Mouse (Mus musculus) hindbrain, embryonic 14.5 days (tissue): ENCODE measurements around the gene Arrdc5. TPM values are rescaled to one million over a fixed set of nuclear protein-coding genes. Genes with fewer than 3 reads are reported as not detected.
"Not testable (repeated sequence)": the region's sequence is repeated elsewhere in the genome, so short reads cannot be mapped to it uniquely, and the experiment has no call there.

ENCODE experiments used
- ATAC-seq: fragments of 200-750 bp; cut with Nextera tagmentation; 2 replicates; pipeline ENCODE4 v1.8.0; 2017; ENCODE audit warnings: moderate number of reproducible peaks, mild to moderate bottlenecking, moderate TSS enrichment, moderate library complexity; ENCODE audit not compliant: low FRiP score
- DNase-seq: peaks from one replicate; pipeline ENCODE4 v3.0.0-alpha.2; 2015; ENCODE audit warnings: low spot score
- H3K27ac ChIP-seq: fragments of 300-500 bp; sonication (generic); 2 replicates; pipeline ENCODE4 v1.5.1; 2014; ENCODE audit warnings: mild to moderate bottlenecking, moderate library complexity
- H3K27me3 ChIP-seq: fragments of 300-500 bp; sonication (generic); 2 replicates; pipeline ENCODE4 v1.6.1; 2014; ENCODE audit warnings: mild to moderate bottlenecking, low read length, mixed read lengths; ENCODE audit not compliant: control insufficient read depth, insufficient read depth
- H3K36me3 ChIP-seq: fragments of 300-500 bp; sonication (generic); replicated peaks from 2 replicates; pipeline ENCODE4 v1.6.1; 2014; ENCODE audit not compliant: control insufficient read depth, insufficient read depth
- H3K4me1 ChIP-seq: fragments of 300-500 bp; sonication (generic); replicated peaks from 2 replicates; pipeline ENCODE4 v1.6.1; 2014; ENCODE audit warnings: antibody characterized with exemption, low read length, mixed read lengths; ENCODE audit not compliant: control insufficient read depth, insufficient read depth
- H3K4me2 ChIP-seq: fragments of 300-500 bp; sonication (generic); replicated peaks from 2 replicates; pipeline ENCODE4 v1.6.1; 2014; ENCODE audit warnings: mild to moderate bottlenecking, moderate library complexity
- H3K4me3 ChIP-seq: fragments of 300-500 bp; sonication (generic); replicated peaks from 2 replicates; pipeline ENCODE4 v1.5.1; 2014; ENCODE audit warnings: mild to moderate bottlenecking, low read length
- H3K9ac ChIP-seq: fragments of 300-500 bp; sonication (generic); 2 replicates; pipeline ENCODE4 v1.6.1; 2014
- H3K9me3 ChIP-seq: fragments of 300-500 bp; sonication (generic); 2 replicates; pipeline ENCODE4 v1.6.1; 2016; ENCODE audit warnings: low read length; ENCODE audit not compliant: control insufficient read depth
- WGBS: fragments of 180-500 bp; shearing (Covaris S2); extraction: QIAGEN DNeasy Blood & Tissue Kit; methylation state at CpG from one replicate; pipeline ENCODE4 v1.1.7; 2014; 5-methylcytosine and 5-hydroxymethylcytosine counted together
- polyA plus RNA-seq: library from polyadenylated mRNA; unstranded; fragments of >200 nt; fragmentation: Nextera tagmentation; extraction: Ambion mirVana; gene quantifications from 2 replicates; pipeline ENCODE4 v1.2.1, GENCODE M21; 2014

Arrdc5 gene
- polyA plus RNA-seq, 1 experiment from 2014 or later = not detected

DNA sequence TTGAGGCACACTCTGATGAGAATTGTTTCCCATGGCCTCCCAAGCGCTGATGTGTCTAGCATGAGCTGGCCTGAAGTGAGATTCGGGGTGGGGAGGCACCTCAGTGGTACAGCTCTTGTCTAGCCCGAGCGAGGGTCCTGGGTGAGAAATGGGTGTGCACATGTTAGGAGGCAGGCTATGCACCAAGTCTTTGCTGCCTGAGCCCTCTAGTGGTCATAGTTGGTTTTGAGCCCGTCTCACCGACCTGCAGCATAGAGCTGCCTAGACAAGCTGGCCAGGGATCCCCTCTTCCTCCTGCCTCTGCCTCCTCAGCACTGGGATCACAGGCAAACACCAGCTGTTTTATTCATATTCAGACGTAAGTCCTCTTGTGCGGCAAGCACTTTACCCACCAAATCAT is 36.1 kb downstream of the Arrdc5 start:
- Histone ChIP-seq H3K36me3 (peaks cover 53% of the 10 kb centered on the region), H3K4me1 (peaks cover 17% of the 10 kb centered on the region), H3K27ac (no peak overlapping the region), H3K4me3 (no peak overlapping the region), H3K9me3 (no peaks in the 10 kb centered on the region), H3K27me3 (no peaks in the 10 kb centered on the region), H3K9ac (no peak overlapping the region), H3K4me2 (no peak overlapping the region)
- ATAC-seq (peak; percentile 74), DNase-seq (peak; percentile 82)
- 17% methylated on average over 8 of the region's 8 CpGs for WGBS

DNA sequence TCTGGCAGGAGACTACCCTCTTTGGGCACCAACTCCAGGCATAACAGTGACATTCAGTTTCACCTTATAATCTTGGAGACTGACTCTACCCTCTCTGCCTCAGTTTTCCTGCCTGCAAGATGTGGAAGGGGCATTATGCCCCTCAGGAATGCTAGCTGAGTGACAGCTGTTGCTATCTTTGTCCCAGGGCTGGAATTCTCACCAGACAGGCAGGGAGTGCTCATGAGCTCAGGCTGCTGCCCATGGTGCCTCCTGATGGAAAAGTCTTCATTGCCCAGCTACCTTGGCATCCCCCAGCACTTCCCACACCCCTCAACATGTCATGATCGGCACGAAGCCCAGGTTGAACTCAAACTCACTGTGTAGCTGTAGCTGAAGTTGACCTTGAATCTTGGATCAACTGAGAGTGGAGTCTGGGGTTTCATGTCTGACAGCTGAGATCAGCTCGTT is 37.4 kb downstream of the Arrdc5 start:
- no peak overlapping the region for H3K27ac ChIP-seq
- peaks cover 66% of the 10 kb centered on the region for H3K36me3 ChIP-seq
- WGBS = 84% methylated on average over 3 of the region's 3 CpGs
- no peak overlapping the region for H3K4me2 ChIP-seq
- ATAC-seq (no peak), DNase-seq (no peak)
- no peaks in the 10 kb centered on the region for H3K9me3 ChIP-seq
- no peaks in the 10 kb centered on the region for H3K27me3 ChIP-seq
- peaks cover 30% of the 10 kb centered on the region for H3K4me1 ChIP-seq
- no peak overlapping the region for H3K4me3 ChIP-seq
- no peak overlapping the region for H3K9ac ChIP-seq

DNA sequence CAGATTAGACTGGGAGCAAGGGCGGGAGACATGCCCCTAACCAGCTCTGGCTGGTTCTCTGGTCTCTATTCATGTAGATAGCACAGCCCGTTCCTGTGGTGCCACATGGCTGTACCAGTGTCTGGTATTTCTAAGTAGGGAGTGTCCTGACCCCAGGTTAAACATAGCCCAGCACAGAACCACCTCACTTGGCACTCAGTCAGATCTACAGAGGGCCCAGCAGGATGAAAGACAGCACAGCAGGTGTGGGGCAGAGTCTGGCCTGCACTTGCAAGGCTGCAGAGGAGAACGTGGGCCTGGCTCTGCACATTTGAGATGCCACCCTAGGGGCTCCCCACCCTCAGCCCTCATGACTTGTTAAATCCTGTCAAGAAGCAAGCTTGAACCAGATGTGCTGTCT is 38.9 kb downstream of the Arrdc5 start:
- ATAC-seq (no peak), DNase-seq (no peak)
- H3K4me2 ChIP-seq = no peak overlapping the region
- no peaks in the 10 kb centered on the region for H3K9me3 ChIP-seq
- no peaks in the 10 kb centered on the region for H3K27me3 ChIP-seq
- H3K9ac ChIP-seq = no peak overlapping the region
- H3K36me3 ChIP-seq = peaks cover 66% of the 10 kb centered on the region
- H3K27ac ChIP-seq = no peak overlapping the region
- H3K4me1 ChIP-seq = peaks cover 33% of the 10 kb centered on the region
- H3K4me3 ChIP-seq = no peak overlapping the region
- 83% methylated on average over 3 of the region's 3 CpGs for WGBS

DNA sequence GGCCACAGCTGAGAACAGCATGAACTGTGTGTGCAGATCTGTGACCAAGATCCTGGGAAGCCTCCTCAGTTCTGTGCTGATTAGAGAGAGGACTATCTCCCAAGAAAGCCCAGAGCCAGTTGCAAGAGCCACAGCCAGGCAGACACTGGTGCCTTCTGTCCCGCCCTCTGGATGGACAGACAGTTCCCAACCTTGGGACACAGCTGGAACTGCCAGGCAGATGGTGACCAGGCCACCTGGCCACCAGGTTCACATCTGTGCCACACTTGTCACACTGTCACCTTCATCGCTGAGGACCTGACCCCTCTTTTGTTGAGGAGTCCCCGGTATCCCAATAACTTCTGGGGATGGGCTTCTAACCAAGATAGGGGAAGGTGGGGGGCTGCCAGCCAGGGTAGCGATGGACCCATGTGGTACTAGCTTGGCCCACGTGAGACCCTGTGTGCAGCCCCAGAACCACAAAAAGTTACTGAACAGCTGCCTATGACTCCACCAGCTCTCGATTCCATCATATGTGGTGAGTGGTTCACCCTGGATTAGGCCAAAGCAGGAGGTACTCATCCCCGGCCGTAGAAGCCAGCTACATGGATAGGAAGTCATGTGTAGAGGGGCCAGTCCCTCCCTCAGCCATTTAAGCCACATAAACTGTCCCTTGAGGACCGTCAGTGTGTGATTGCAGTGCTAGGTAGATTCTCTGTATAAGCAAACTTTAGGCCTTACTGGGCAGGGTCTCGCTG is 40.6 kb downstream of the Arrdc5 start:
- Histone ChIP-seq H3K27ac (no peak overlapping the region), H3K27me3 (no peaks in the 10 kb centered on the region), H3K9me3 (no peaks in the 10 kb centered on the region), H3K4me3 (no peak overlapping the region), H3K36me3 (peaks cover 55% of the 10 kb centered on the region), H3K4me2 (peak overlapping the region; percentile 21; the same call in 1 of the 2 replicates), H3K4me1 (peaks cover 33% of the 10 kb centered on the region), H3K9ac (0 out of 2 replicates have a peak overlapping the region, but pooled peaks have one; percentile 36)
- no peak for ATAC-seq
- 91% methylated on average over 10 of the region's 10 CpGs for WGBS
- DNase-seq = no peak

DNA sequence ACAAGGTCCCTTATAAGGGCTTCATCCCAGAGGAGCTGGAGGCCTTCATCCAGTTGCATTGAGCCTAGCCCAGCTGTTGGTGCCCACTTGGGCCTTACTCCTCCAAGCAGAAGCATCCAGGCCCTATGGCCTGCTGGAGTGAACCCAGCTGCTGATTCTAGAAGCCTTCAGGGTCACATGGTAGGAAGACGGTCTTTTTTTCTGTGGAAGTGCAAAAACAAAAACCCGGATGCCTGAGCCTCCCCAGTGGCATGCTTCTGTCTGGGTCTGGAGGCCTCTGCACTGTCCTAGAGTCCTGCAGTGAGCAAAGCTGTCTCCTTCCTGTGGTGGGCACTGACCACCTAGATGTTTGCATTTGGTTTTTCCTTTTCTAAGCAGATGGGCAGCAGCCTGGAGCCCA is 41.3 kb downstream of the Arrdc5 start:
- not testable (repeated sequence) for H3K4me3 ChIP-seq, H3K27ac ChIP-seq, ATAC-seq, H3K27me3 ChIP-seq, H3K9ac ChIP-seq, H3K9me3 ChIP-seq, DNase-seq
- 73% methylated on average over 2 of the region's 2 CpGs for WGBS
- peaks cover 33% of the 10 kb centered on the region for H3K4me1 ChIP-seq
- H3K36me3 ChIP-seq = peaks cover 54% of the 10 kb centered on the region
- peak overlapping the region; percentile 21 for H3K4me2 ChIP-seq

DNA sequence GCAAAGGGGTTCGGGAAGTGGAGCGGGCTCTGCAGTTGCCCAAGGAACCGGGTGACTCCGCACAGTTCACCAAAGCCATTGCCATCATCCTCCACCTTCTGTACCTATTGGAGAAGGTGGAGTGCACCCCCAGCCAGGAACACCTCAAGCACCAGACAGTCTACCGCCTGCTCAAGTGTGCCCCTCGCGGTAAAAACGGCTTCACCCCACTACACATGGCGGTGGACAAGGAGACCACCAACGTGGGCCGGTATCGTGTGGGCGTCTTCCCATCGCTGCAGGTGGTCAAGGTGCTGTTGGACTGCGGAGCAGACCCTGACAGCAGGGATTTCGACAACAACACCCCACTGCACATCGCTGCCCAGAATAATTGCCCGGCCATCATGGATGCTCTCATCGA is 41.8 kb downstream of the Arrdc5 start:
- WGBS = 93% methylated on average over 19 of the region's 19 CpGs
- not testable (repeated sequence) for H3K4me3 ChIP-seq, H3K9me3 ChIP-seq, DNase-seq, H3K9ac ChIP-seq, H3K27ac ChIP-seq, ATAC-seq, H3K27me3 ChIP-seq
- H3K36me3 ChIP-seq = peaks cover 54% of the 10 kb centered on the region
- peak overlapping the region; percentile 96 for H3K4me2 ChIP-seq
- H3K4me1 ChIP-seq = peaks cover 33% of the 10 kb centered on the region

DNA sequence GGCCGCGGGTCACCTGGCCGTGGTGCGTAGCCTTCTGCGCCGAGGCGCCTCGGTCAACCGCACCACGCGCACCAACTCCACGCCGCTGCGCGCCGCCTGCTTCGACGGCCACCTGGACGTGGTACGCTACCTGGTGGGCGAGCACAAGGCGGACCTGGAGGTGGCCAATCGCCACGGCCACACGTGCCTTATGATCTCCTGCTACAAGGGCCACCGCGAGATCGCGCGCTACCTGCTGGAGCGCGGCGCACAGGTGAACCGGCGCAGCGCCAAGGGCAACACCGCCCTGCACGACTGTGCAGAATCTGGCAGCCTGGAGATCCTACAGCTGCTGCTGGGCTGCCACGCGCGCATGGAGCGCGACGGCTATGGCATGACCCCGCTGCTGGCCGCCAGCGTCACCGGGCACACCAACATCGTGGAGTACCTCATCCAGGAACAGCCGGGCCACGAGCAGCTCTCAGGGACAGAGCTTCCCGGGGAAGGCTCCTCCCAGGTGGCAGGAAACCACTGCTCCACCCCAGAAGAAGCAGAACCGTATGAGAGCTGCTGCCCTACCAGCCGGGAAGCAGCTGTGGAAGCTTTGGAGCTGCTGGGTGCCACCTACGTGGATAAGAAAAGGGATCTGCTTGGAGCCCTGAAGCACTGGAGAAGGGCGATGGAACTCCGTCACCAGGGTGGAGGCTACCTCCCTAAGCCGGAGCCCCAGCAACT is 42.7 kb downstream of the Arrdc5 start:
- peak overlapping the region; percentile 96 for H3K4me2 ChIP-seq
- WGBS = 13% methylated on average over 58 of the region's 58 CpGs
- ATAC-seq (no peak), DNase-seq (no peak)
- H3K36me3 ChIP-seq = peaks cover 44% of the 10 kb centered on the region
- peak overlapping the region; percentile 67 for H3K9ac ChIP-seq
- H3K27ac ChIP-seq = peak overlapping the region; percentile 87
- peaks cover 33% of the 10 kb centered on the region for H3K4me1 ChIP-seq
- no peaks in the 10 kb centered on the region for H3K9me3 ChIP-seq
- H3K4me3 ChIP-seq = peak overlapping the region; percentile 62
- no peaks in the 10 kb centered on the region for H3K27me3 ChIP-seq

DNA sequence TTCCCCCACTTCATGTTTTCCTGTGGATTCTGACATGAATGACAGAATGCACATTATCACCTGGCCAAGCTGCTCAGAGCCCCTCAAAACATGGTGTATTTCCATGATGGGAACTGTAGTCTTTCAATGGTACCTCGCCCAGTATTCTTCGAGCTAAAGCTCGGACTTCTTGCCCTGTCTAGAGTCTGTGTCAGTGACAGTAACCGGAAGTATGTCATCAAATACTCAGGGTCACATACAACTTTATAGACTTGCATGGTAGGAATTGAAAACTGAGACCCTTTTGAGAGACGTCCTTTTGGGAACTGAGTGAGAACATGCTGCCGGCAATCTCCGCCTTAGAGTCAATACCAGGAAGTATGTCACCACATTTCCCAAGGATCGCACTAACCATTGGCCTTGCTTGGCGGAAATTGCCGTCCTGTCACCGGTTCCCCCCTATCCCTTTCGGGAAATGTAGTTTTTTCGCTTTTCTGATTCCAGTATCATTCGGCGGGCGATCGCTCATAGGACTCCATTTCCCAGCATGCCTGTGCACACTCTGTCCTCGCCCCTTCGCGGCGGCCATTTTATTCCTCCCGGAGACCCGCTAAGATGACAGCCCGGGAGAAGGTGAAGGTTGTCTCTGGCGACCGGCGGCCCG is 43.7 kb downstream of the Arrdc5 start, which contains the start of gene Fem1a:
TSS of gene Fem1a (plus strand) at position 572 of the 643 bp plus-strand sequence.
- peak within 1 kb of the TSS; percentile 67 for H3K9ac ChIP-seq
- no peaks in the 10 kb centered on the region for H3K9me3 ChIP-seq
- H3K27me3 ChIP-seq = no peaks in the 10 kb centered on the region
- peak within 1 kb of the TSS; percentile 89 for H3K27ac ChIP-seq
- under 1% methylated on average over 28 of the region's 28 CpGs for WGBS
- ATAC-seq (peak; percentile 90), DNase-seq (peak; percentile 98)
- H3K4me1 ChIP-seq = peaks cover 35% of the 10 kb centered on the region
- peak within 1 kb of the TSS; percentile 62 for H3K4me3 ChIP-seq
- H3K36me3 ChIP-seq = peaks cover 36% of the 10 kb centered on the region
- H3K4me2 ChIP-seq = peak within 1 kb of the TSS; percentile 96

DNA sequence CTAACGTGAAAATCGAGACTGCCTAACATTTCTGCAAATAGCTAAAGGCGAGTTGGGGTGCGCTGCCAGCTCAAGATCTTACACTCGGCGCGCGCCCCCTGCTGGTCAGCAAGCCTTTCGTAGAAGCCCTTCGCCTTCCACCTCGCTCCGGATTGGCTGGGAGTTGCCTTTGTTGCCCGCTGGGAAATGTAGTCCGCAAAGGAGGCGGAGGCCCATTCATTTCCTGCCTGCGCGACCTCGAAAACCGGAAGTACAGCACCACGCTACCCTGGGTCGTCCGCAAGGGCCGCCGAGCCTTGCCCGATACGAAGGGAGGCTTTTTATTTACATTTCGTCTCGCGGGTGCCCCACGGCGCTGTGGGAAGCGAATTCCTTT is 44.2 kb downstream of the Arrdc5 start:
- Histone ChIP-seq H3K9me3 (no peaks in the 10 kb centered on the region), H3K27ac (peak overlapping the region; percentile 89), H3K4me3 (peak overlapping the region; percentile 62), H3K27me3 (no peaks in the 10 kb centered on the region), H3K9ac (peak overlapping the region; percentile 51; the same call in 1 of the 2 replicates), H3K4me1 (peaks cover 38% of the 10 kb centered on the region), H3K36me3 (peaks cover 31% of the 10 kb centered on the region), H3K4me2 (peak overlapping the region; percentile 59)
- peak; percentile 99 for DNase-seq
- 0% methylated on average over 32 of the region's 32 CpGs for WGBS
- ATAC-seq = peak; percentile 92
